Mouse (Mus musculus): ENCODE results near the gene Pnisr. TPM values are rescaled to one million over a fixed set of nuclear protein-coding genes. Genes with fewer than 3 reads are reported as not detected.

Pnisr gene
- polyA plus RNA-seq (2014; fragmentation: Nextera tagmentation; extraction: Ambion mirVana), result 193 and 236 TPM in 2 replicates

DNA sequence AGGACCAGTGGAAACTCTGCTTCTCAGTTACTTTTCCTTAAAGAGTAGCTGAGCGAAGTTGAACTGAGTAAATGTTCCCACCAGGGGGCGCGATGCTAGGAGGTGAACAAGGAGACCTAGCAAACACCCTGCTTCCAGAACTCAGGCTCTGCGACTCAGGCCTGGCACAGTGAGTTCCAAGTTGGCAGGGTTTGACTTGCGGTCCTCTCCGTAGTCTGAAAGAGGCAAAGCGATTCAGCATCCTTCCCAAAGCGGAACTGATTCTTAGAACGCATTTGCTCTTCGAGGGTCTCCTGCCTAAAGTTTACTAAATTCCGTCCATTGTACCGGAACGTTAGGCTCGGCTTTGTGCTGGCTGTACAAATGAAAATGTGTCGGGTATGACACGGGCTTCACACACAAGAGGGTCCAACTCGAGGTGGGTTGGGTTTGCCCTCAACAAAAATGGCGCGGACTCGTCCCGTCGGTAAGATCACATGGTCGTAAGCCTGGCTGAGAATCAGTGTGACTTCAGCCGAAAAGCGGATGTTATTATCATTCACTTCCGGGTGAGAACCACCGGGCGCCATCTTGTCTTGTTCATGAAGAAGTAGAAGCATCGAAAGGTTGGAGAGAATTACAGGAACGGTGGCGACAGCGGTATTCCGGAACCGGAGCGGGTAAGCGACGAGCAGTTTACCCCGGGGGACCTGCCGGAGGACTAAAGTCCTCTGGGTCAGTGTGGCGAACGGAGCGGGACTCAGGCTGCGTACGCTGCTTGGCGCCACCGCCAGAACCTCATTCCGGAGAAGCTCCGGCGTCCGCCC is at the start of gene Pnisr:
Pnisr (plus strand) TSS at position 103 of the 806 bp plus-strand sequence.
- H3K27me3 ChIP-seq (ENCODE audit: control insufficient read depth, insufficient read depth, low read length), result no peaks in the 10 kb centered on the region
- H3K4me3 ChIP-seq (ENCODE audit: low read depth, low read length), result peak within 1 kb of the TSS; percentile 88
- H3K4me1 ChIP-seq (replicated peaks; ENCODE audit: control insufficient read depth, insufficient read depth, low read length), result peaks cover 4% of the 10 kb centered on the region; the same call in 1 of the 2 replicates
- H3K9ac ChIP-seq (ENCODE audit: low read length), result peak within 1 kb of the TSS; percentile 95
- H3K4me2 ChIP-seq (ENCODE audit: low read depth, low read length, severe bottlenecking), result peak within 1 kb of the TSS; percentile 54
- DNase-seq (ENCODE audit: low spot score) (peak; percentile 94), ATAC-seq (replicated peaks; ENCODE audit: low FRiP score) (peak; percentile 97)
- no peaks in the 10 kb centered on the region for H3K36me3 ChIP-seq (ENCODE audit: control insufficient read depth, insufficient read depth, low read length)
- WGBS, result under 1% methylated on average over 50 of the region's 50 CpGs
- peak within 1 kb of the TSS; percentile 95 for H3K27ac ChIP-seq (ENCODE audit: low read depth, low read length)
- no peaks in the 10 kb centered on the region for H3K9me3 ChIP-seq (ENCODE audit: control insufficient read depth, low read length)

GRCm38 (mm10) chr4:21801013-21801412 is 46.4 kb upstream of the Pnisr start:
- Histone ChIP-seq H3K27me3 (ENCODE audit: control insufficient read depth, insufficient read depth, low read length) (no peaks in the 10 kb centered on the region), H3K9ac (ENCODE audit: low read length) (no peak overlapping the region), H3K27ac (ENCODE audit: low read depth, low read length) (no peak overlapping the region), H3K4me1 (replicated peaks; ENCODE audit: control insufficient read depth, insufficient read depth, low read length) (no peaks in the 10 kb centered on the region), H3K9me3 (ENCODE audit: control insufficient read depth, low read length) (no peaks in the 10 kb centered on the region), H3K4me2 (ENCODE audit: low read depth, low read length, severe bottlenecking) (no peak overlapping the region), H3K4me3 (ENCODE audit: low read depth, low read length) (no peak overlapping the region), H3K36me3 (ENCODE audit: control insufficient read depth, insufficient read depth, low read length) (no peaks in the 10 kb centered on the region; the same call in none of the 2 replicates)
- 83% methylated on average over 1 of the region's 1 CpGs for WGBS
- DNase-seq (ENCODE audit: low spot score) (no peak), ATAC-seq (replicated peaks; ENCODE audit: low FRiP score) (no peak)

DNA sequence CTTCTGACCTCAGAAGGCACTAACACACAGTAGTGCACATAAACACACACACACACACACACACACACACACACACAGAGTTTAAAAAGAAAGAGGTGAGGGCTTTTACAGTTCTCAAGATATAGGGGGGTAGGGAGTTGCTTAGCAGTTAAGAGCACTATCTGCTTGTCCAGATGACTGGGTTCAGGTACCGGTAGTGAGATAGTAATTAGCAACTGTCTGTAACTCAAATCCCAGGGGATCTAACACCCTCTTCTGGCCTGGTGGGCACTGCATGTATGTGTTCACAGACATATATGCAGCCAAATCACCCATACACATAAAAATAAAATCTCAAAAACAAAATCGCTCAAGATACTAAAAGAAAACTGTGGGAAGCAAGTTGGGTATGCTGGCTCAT is 45.8 kb upstream of the Pnisr start:
- WGBS, result 97% methylated on average over 2 of the region's 2 CpGs
- Histone ChIP-seq H3K27ac (ENCODE audit: low read depth, low read length) (no peak overlapping the region), H3K9me3 (ENCODE audit: control insufficient read depth, low read length) (no peaks in the 10 kb centered on the region), H3K4me1 (replicated peaks; ENCODE audit: control insufficient read depth, insufficient read depth, low read length) (no peaks in the 10 kb centered on the region), H3K36me3 (ENCODE audit: control insufficient read depth, insufficient read depth, low read length) (no peaks in the 10 kb centered on the region; the same call in none of the 2 replicates), H3K4me2 (ENCODE audit: low read depth, low read length, severe bottlenecking) (no peak overlapping the region), H3K9ac (ENCODE audit: low read length) (no peak overlapping the region), H3K4me3 (ENCODE audit: low read depth, low read length) (no peak overlapping the region), H3K27me3 (ENCODE audit: control insufficient read depth, insufficient read depth, low read length) (no peaks in the 10 kb centered on the region)
- ATAC-seq (replicated peaks; ENCODE audit: low FRiP score) (no peak), DNase-seq (ENCODE audit: low spot score) (no peak)

DNA sequence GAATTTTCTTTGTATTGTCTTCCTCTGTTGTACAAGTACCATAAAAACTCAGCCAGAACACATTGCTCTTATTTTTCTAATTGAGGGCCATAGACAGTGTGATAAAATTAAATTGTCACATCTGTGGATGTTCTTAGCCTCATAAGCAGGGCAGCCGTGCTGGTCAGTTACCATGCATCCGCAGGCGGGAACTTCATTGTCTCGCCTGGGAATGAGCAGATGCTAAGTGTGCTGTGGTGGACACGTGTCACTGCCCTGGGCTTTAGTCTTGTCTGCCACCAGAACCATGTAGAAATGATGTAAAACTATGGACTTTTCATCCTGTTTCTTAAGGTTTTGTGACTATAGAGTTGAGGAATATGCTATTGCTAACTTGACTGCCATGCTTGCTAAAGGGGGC is 40.2 kb upstream of the Pnisr start:
- DNase-seq (ENCODE audit: low spot score), result no peak

GRCm38 (mm10) chr4:21810608-21811007 is 36.8 kb upstream of the Pnisr start:
- ATAC-seq (replicated peaks; ENCODE audit: low FRiP score) (no peak), DNase-seq (ENCODE audit: low spot score) (no peak)
- Histone ChIP-seq H3K36me3 (ENCODE audit: control insufficient read depth, insufficient read depth, low read length) (no peaks in the 10 kb centered on the region), H3K9ac (ENCODE audit: low read length) (no peak overlapping the region), H3K27me3 (ENCODE audit: control insufficient read depth, insufficient read depth, low read length) (no peaks in the 10 kb centered on the region), H3K4me3 (ENCODE audit: low read depth, low read length) (no peak overlapping the region), H3K9me3 (ENCODE audit: control insufficient read depth, low read length) (no peaks in the 10 kb centered on the region), H3K4me2 (ENCODE audit: low read depth, low read length, severe bottlenecking) (no peak overlapping the region), H3K27ac (ENCODE audit: low read depth, low read length) (no peak overlapping the region), H3K4me1 (replicated peaks; ENCODE audit: control insufficient read depth, insufficient read depth, low read length) (no peaks in the 10 kb centered on the region)
- 91% methylated on average over 3 of the region's 3 CpGs for WGBS

More for the DNA sequence above, 40.2 kb upstream of the Pnisr start:
- Histone ChIP-seq H3K36me3 (ENCODE audit: control insufficient read depth, insufficient read depth, low read length) (no peaks in the 10 kb centered on the region; the same call in 1 of the 2 replicates), H3K4me1 (replicated peaks; ENCODE audit: control insufficient read depth, insufficient read depth, low read length) (no peaks in the 10 kb centered on the region), H3K4me3 (ENCODE audit: low read depth, low read length) (no peak overlapping the region), H3K27ac (ENCODE audit: low read depth, low read length) (no peak overlapping the region), H3K9ac (ENCODE audit: low read length) (no peak overlapping the region), H3K9me3 (ENCODE audit: control insufficient read depth, low read length) (no peaks in the 10 kb centered on the region), H3K4me2 (ENCODE audit: low read depth, low read length, severe bottlenecking) (no peak overlapping the region), H3K27me3 (ENCODE audit: control insufficient read depth, insufficient read depth, low read length) (no peaks in the 10 kb centered on the region)
- no peak for ATAC-seq (replicated peaks; ENCODE audit: low FRiP score)
- 76% methylated on average over 5 of the region's 5 CpGs for WGBS

DNA sequence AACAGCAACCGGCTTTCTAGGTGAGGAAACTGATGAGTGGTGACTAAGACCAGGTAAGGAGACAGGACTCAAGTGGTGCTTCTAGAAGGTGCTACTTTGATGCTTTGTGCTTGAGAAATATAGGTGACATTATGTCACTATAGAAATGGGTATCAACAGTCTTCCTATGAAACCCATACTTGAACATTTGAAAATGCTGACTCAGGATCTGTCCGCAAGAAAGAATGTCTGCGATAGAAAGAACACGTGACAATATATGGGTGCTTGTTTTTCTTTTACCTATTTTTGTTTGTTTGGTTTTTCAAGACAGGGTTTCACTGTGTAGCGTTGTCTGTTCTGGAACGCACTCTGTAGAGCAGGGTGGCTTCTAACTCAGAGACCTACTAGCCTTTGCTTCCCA is 34.7 kb upstream of the Pnisr start:
- 92% methylated on average over 6 of the region's 6 CpGs for WGBS
- no peak overlapping the region for H3K27ac ChIP-seq (ENCODE audit: low read depth, low read length)
- no peak overlapping the region for H3K4me3 ChIP-seq (ENCODE audit: low read depth, low read length)
- H3K9me3 ChIP-seq (ENCODE audit: control insufficient read depth, low read length), result no peaks in the 10 kb centered on the region
- H3K27me3 ChIP-seq (ENCODE audit: control insufficient read depth, insufficient read depth, low read length), result no peaks in the 10 kb centered on the region
- no peak for ATAC-seq (replicated peaks; ENCODE audit: low FRiP score)
- H3K36me3 ChIP-seq (ENCODE audit: control insufficient read depth, insufficient read depth, low read length), result no peaks in the 10 kb centered on the region
- DNase-seq (ENCODE audit: low spot score), result no peak
- H3K9ac ChIP-seq (ENCODE audit: low read length), result no peak overlapping the region
- no peaks in the 10 kb centered on the region for H3K4me1 ChIP-seq (replicated peaks; ENCODE audit: control insufficient read depth, insufficient read depth, low read length)
- H3K4me2 ChIP-seq (ENCODE audit: low read depth, low read length, severe bottlenecking), result no peak overlapping the region

DNA sequence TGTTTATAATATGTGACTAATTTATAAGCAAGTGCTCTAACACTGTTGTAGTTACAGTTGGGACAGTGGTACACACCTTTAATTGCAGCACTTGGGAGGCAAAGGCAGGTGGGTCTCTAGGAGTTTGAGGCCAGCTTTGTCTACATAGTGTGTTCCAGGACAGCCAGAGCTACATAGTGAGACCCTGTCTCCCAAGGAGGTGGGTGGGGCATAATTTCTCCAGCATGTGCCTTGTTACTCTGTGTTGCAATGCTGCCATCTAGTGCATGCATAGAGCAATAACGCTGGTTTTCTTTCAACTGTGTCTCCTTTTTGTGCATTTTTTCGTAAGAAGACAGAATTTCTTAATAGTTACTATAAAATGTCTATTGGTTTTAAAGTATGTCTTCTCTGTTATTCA is 33.4 kb upstream of the Pnisr start:
- Histone ChIP-seq H3K4me3 (ENCODE audit: low read depth, low read length) (no peak overlapping the region), H3K27ac (ENCODE audit: low read depth, low read length) (no peak overlapping the region), H3K9me3 (ENCODE audit: control insufficient read depth, low read length) (no peaks in the 10 kb centered on the region), H3K4me1 (replicated peaks; ENCODE audit: control insufficient read depth, insufficient read depth, low read length) (no peaks in the 10 kb centered on the region), H3K4me2 (ENCODE audit: low read depth, low read length, severe bottlenecking) (no peak overlapping the region), H3K9ac (ENCODE audit: low read length) (no peak overlapping the region), H3K27me3 (ENCODE audit: control insufficient read depth, insufficient read depth, low read length) (no peaks in the 10 kb centered on the region), H3K36me3 (ENCODE audit: control insufficient read depth, insufficient read depth, low read length) (no peaks in the 10 kb centered on the region)
- peak; percentile 86 for ATAC-seq (replicated peaks; ENCODE audit: low FRiP score)
- peak; percentile 67 for DNase-seq (ENCODE audit: low spot score)
- 40% methylated on average over 2 of the region's 2 CpGs for WGBS

- Histone ChIP-seq H3K36me3 (ENCODE audit: control insufficient read depth, insufficient read depth, low read length) (no peaks in the 10 kb centered on the region), H3K4me2 (ENCODE audit: low read depth, low read length, severe bottlenecking) (no peak overlapping the region), H3K27me3 (ENCODE audit: control insufficient read depth, insufficient read depth, low read length) (no peaks in the 10 kb centered on the region), H3K4me1 (replicated peaks; ENCODE audit: control insufficient read depth, insufficient read depth, low read length) (no peaks in the 10 kb centered on the region), H3K9ac (ENCODE audit: low read length) (no peak overlapping the region), H3K27ac (ENCODE audit: low read depth, low read length) (no peak overlapping the region), H3K4me3 (ENCODE audit: low read depth, low read length) (no peak overlapping the region), H3K9me3 (ENCODE audit: control insufficient read depth, low read length) (no peaks in the 10 kb centered on the region)
- 86% methylated on average over 2 of the region's 2 CpGs for WGBS
- ATAC-seq (replicated peaks; ENCODE audit: low FRiP score) (no peak), DNase-seq (ENCODE audit: low spot score) (no peak)
Observed at GRCm38 (mm10) chr4:21826616-21827015, 20.8 kb upstream of the Pnisr start.

- H3K4me1 ChIP-seq (replicated peaks; ENCODE audit: control insufficient read depth, insufficient read depth, low read length), result no peaks in the 10 kb centered on the region
- H3K36me3 ChIP-seq (ENCODE audit: control insufficient read depth, insufficient read depth, low read length), result no peaks in the 10 kb centered on the region; the same call in 1 of the 2 replicates
- H3K9me3 ChIP-seq (ENCODE audit: control insufficient read depth, low read length), result no peaks in the 10 kb centered on the region
- H3K27ac ChIP-seq (ENCODE audit: low read depth, low read length), result no peak overlapping the region
- no peak for ATAC-seq (replicated peaks; ENCODE audit: low FRiP score)
- no peak overlapping the region for H3K4me3 ChIP-seq (ENCODE audit: low read depth, low read length)
- H3K27me3 ChIP-seq (ENCODE audit: control insufficient read depth, insufficient read depth, low read length), result no peaks in the 10 kb centered on the region
- DNase-seq (ENCODE audit: low spot score), result no peak
- H3K9ac ChIP-seq (ENCODE audit: low read length), result no peak overlapping the region
- H3K4me2 ChIP-seq (ENCODE audit: low read depth, low read length, severe bottlenecking), result no peak overlapping the region
- WGBS, result 93% methylated on average over 8 of the region's 8 CpGs
Observed at GRCm38 (mm10) chr4:21832844-21833243, 14.5 kb upstream of the Pnisr start.

Data from forebrain, embryonic 11.5 days (tissue).